Mouse (Mus musculus) neutrophil, adult 5-6 weeks (primary cell): ENCODE measurements around the gene Plekhg4. TPM values are rescaled to one million over a fixed set of nuclear protein-coding genes. Genes with fewer than 3 reads are reported as not detected.
A peak's percentile ranks its signal among the peaks of the same experiment; 100 is the strongest.

Source experiments
- ATAC-seq: fragments of 151-379, 151-347 bp; 2 replicates; pipeline ENCODE4 v1.8.0; 2017; ENCODE audit warnings: mild to moderate bottlenecking, moderate TSS enrichment; ENCODE audit not compliant: insufficient number of reproducible peaks, poor library complexity, low FRiP score, severe bottlenecking; ENCODE audit errors: extremely low read depth
- total RNA-seq: library from RNA; stranded (forward); fragments of 200-1000 nt; gene quantifications from 2 replicates; pipeline ENCODE4 v1.2.3, GENCODE M21; 2017

The Plekhg4 gene
- total RNA-seq, 1 experiment from 2014 or later, result not detected

DNA sequence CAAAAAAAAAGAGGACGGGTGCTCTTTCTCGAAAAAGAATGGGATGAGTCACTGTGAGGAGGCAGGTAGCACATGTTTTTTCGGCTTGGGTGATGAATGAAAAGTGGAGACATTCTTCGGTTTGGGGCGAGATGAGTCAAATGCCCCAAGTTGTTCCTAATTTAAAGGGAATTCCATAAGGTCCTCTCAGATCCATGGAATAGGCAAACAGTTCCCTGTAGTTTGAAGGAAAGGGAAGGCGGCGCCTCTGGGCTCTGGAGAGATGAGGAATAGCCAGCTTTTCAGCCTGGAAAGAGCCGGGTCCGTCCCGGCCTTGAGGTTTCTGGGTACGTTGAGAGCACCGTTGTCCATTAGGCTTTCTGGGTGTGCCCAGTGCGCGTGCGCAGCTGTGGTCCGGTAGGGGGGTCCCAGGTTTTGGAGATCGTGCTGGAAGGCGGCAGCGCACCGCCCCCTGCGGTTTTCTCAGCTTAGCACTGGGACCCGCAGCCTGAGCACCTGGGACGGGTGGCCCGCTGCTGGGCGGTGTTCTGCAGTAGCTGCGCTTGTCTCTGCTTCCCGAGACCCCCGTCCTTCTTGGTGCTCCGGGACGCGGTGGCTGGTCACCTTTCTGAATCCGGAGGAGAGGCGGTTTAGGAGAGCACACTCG lies 24.5 kb upstream of the Plekhg4 start, which contains the start of gene Slc9a5:
TSS of gene Slc9a5 (plus strand) at position 394 of the 646 bp plus-strand sequence.
- ATAC-seq, result no peak

DNA sequence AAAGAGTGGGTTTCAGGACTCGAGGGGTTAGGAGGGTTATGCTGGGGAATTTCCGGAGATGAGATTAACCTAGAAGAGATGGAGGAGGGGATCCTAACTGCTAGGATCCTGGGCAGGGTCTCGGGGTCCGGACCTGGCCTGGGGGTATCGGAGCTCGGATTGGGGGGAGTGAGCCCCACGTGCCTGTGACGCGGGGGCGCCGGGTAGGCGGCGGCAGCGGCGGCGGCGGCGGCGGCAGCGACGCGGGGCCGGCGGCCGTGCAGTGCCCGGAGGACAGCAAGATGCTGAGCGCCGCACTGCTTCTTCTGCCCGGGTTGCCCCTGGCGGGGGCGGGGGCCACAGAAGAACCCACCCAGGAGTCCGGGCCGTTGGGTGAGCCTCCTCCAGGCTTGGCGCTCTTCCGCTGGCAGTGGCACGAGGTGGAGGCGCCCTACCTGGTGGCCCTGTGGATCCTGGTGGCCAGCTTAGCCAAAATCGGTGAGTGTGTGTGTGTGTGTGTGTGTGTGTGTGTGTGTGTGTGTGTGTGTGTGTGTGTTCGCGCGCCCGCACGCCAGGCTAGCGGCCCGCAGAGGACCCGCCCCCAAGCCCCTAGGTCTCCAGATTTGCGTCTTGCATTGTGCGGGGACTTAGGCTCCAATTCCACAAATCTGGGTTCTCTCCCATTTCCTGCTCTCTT lies 23.8 kb upstream of the Plekhg4 start:
- no peak for ATAC-seq

DNA sequence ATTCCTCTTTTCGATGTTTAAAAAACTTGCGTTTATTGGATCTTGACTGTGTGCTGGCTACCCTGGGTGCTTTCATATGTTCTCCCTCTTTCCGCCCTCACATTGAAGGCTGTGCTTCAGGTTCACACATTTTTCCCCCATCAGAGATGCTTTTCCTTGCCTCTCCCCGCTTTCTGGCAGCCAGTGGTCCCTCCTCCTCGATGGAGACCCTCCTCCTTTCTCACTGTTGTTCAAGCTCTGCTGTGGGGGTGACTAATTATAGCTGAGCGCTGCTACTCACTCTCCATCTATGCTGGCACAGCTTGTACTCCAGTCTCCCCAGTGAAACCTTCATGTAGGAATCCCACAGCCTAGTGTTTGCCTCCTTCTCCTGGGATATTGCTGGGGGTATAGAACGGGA lies 22.9 kb upstream of the Plekhg4 start:
- no peak for ATAC-seq

DNA sequence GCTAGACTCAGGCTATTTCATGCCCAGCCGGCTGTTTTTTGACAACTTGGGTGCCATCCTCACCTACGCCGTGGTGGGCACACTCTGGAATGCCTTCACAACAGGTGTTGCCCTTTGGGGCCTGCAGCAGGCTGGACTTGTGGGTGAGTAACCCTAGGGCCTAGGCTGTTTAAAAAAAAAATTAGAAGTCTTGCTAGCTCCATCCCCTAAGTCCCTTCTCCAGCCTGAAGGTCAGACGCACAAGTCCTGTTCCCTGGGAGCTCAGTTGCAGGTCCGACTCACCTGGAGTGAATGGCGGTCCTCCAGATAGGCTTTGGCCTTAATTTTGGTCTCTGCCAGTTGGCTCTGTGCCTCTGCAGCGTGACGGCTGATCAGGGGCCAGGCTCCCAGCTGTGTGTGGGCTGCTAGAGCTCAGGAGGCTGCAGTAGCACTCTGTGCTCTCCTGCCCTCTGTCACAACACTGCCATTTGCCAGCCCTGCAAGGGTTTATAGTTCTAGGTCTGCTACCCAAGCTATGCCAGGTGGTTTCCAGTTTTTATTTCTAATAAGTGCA lies 19.4 kb upstream of the Plekhg4 start:
- no peak for ATAC-seq

DNA sequence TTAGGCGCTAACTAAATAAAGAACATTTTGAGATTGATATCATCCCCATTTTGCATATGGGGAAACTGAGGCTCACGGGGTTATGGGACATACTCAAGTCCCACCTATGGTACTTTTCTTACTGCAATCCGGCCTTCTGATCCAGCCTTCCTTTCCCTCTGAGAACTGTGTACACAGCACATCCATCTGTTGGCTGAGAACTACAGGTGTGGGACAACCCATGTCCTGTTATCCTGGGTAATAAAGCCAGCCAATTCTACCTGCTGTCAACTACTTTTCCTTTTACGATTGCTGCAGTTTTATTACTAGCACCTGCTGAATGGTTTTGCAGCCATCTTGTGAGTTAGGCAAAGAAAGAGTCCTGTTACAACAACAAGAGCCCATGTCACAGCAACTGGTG lies 18.5 kb upstream of the Plekhg4 start:
- no peak for ATAC-seq

DNA sequence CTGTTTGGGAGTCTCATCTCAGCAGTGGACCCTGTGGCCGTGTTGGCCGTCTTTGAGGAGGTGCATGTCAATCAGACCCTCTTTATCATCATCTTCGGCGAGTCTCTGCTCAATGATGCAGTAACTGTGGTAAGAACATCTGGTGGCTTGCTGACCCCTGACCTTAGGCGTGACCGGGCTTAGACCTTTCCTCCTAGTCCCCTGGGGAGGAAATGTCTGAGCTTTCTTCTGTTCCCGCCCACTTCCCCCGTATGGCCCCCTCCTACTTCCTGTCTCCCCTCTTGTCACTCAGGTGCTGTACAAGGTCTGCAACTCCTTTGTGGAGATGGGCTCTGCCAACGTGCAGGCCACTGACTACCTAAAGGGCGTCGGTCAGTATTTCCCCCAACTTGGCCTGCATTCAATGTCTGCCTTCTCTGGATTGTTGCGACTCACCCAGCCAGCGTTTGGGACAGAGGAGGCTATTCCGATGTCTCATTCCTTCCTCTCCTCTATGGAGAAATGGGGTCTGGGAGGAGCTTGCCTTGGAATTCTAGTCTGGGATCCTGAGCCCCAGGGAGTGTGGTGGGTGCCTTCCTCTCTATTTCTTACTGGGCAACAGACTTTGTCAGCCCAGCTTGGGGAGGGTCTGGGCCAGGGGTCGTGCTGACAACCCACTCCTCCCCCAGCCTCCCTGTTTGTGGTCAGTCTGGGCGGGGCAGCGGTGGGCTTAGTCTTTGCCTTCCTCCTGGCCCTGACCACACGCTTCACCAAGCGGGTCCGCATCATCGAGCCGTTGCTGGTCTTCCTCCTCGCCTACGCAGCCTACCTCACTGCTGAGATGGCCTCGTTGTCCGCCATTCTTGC lies 17.7 kb upstream of the Plekhg4 start:
- 0 out of 2 replicates have a peak, but pooled peaks have one; percentile 14 for ATAC-seq

DNA sequence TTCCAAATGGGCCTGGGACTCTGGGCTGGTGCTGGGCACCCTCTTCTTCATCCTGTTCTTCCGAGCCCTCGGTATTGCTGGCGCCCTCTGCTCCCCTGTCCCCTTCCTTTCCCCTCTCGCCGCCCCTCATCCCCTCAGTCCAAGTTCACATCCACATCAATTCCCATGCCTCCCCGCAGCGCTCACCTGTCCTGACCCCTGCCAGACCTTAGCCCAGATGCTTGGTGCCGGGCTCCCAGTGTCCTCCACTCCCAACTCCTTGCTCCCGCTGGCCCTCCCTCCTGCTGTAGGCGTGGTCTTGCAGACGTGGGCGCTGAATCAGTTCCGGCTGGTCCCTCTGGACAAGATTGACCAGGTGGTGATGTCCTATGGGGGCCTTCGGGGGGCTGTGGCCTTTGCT lies 16.4 kb upstream of the Plekhg4 start:
- no peak for ATAC-seq

DNA sequence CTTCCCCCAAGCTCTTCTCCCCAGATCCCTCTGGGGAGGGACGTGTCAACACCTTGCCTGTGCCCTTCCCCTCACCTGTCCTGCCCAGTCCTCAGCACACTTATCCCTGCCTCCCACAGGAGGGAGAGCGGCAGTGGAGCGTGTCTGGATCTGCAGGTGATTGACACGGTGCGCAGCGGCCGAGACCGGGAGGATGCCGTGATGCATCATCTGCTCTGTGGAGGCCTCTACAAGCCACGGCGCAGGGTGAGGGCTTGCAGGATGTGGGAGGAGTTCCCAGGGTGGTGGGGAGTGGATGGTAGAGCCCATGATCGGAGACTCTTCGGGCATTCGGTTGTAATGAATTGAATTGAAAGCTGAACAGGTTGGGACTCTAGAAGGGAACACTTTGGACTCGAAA lies 13.9 kb upstream of the Plekhg4 start:
- ATAC-seq, result no peak

DNA sequence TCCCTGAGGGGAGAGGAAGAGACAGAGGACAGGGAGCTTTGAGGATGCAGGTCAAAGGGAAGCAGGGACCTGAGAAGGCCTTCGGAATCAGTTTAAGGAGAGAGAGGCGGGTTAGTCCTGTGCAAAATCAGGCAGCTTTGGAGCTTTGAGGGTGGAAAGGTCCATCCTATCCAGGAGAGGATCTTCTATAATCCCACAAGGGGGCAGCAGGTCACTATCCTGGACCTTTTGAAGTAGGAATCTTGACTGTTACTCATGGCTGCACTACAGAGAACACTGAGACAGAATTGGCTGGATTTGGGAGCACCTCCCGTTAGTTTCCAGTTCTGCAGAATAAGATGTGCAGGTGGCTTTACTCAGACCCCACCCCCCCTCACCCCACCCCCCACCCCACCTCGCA lies 13.4 kb upstream of the Plekhg4 start:
- ATAC-seq, result no peak

DNA sequence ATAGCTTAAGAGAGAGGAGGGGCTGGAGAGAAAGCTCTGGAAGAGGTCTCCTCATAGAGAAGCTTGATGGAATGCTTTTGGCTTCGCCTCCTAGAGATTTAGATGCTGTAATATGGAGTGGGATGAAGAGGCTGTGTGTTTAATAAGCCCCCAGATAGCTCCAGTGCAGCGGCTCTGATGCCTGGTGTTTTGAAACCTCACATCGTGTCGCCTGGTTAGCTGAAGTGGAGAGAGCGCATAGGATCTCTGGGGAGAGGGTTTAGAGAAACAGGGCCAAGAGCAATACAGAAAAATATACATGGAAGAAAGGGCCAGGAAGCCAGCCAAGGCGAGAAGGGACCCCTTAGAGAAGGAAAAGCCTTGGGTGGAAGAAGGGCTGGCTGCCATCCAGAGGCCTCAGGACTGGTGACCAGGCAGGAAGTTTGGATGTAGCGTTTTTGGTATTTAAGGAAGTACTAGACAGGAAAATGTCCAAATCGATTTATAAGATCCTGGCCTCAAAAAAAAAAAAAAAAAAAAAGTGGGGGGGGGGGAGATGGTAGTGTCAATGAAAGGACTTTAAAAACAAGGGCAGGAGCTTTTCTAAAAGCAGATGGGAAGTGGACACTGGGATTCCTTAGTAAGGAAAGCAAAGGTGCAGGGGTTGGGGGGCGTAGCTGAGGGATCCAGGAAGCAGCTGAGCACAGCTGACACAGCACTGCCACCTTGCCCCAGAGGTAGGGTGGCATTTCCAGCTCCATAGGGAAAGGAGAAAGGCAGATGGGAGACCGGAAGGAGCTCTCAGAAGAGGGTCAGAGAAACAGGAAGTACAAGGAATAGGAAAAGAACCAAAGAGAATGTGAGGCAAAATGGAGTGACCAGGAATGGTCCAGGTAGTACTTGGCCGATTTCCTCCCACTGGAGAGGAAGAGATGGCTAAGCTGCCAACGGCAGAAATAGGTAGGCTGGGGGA lies 11.0 kb upstream of the Plekhg4 start:
- no peak for ATAC-seq

DNA sequence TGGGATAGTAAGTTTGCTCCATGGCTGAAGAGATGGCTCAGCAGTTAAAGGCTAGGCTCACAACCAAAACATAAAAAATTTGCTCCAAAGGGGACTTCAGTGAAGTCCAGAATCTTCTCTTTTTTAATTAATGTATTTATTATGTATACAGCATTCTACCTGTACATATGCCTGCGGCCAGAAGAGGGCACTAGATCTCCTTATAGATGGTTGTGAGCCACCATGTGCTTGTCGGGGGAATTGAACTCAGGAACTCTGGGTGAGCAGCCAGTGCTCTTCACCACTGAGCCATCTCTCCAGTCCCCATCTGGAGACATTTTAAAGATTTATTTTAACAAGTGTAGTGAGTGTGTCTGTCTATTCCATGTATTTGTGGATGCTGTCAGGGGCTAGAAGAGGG lies 6.0 kb upstream of the Plekhg4 start:
- ATAC-seq, result no peak

DNA sequence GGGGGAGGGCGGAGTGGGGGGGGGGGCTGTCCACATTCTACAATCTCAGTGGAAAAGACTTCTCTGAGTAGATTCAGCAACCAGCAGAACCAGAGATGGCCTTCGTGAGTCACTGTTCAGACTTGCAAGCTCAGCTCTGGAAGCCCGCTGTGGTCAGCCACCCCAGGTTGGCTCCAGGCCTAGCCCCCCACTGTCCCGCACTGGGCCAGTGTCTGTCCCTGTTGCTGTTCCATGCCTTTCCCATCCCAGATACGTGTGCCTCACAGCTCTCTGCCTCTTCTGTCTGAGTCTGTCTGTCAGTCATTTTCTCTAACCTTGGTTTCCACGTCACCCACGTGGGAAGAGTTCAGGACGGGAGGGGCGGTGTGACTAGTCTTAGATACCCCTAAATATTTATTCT lies 601 bp upstream of the Plekhg4 start:
- ATAC-seq, result no peak

DNA sequence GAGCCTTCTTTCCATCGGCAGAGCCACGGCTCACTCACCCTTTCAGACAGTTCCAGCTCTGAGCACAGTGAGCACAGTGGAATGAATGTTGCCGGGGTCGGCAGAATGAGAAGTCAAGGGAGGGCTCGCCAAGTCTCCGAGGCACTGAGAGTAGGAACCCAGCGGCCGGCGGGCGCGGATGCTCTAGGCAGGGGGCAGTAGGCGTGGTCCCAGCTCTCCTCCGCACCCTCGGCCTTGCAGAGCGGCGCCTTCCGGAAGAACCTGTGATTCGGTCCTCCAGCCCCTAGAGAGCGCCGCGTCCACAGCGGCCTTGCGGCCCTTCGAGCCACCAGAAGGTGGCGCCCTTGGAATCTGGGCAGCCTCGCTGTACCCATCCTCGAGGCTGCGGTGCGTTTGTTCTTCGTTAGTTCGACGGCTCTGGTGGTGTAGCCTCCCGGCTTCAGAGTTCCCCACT lies 1.5 kb downstream of the Plekhg4 start:
- ATAC-seq, result no peak

DNA sequence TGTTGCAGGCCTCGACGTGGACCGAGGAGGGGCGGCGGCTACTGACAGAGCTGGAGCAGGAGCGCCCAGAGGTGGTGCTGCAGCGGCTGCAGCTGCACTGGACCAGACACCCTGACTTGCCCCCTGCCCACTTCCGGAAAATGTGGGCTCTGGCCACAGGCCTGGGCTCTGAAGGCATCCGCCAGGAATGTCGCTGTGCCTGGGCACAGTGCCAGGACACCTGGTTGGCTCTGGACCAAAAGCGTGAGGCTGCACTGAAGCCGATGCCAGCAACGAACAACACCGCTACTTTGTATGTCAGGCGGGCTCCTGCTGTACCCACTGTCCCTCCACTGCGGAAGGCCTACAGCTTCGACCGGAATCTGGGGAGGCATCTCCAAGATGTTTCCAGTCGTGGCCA lies 5.6 kb downstream of the Plekhg4 start:
- no peak for ATAC-seq

DNA sequence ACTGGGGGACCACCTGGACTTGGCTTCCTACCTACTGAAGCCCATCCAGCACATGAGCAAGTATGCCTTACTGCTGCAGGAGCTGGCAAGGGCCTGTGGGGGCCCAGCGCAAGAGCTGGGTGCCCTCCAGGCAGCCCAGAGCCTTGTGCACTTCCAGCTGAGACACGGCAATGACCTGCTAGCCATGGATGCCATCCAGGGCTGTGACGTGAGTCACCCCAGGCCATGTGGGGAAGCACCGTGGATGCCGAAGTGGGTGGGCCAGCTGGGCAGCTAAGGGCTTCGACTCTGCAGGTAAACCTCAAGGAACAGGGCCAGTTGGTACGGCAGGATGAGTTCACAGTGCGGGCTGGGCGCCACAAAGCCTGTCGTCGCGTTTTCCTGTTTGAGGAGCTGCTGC lies 7.2 kb downstream of the Plekhg4 start:
- ATAC-seq, result no peak

DNA sequence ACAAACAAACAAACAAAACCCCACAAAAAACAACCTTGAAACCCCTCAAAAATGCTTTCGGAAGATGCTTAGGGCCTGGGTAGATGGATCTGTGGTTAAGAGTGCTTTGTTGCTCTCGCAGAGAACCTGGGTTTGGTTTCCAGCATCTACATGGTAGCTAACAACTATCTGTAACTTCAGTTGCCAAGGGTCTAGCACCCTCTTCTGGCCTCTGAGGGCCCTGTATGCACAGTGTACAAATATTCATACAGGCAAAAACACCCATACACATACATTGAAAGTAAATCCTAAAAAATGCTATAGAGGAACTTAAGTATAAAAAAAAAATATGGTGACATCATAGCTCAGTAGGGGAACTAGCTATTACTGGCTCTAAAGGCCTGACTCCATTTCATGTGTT lies 11.0 kb downstream of the Plekhg4 start:
- ATAC-seq, result no peak

DNA sequence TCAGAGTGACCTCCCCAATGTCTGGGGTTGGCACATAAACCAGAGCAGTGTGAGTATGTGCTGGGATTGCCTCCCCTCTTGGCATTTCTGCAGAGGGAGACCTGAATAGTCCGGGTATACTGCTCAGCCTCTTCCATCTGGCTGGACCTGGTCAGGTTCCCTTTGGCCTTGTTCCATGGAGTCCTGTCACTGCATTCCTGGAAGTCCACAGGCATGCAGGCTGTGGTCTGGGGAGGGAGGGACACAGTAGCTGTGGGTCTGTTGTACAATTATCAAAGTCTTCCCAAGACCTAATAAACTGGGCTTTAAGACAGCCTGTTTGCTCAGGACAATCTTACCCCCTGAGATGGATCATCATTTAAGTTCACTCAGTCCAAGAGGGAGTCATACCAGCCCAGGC lies 14.1 kb downstream of the Plekhg4 start:
- ATAC-seq, result no peak

DNA sequence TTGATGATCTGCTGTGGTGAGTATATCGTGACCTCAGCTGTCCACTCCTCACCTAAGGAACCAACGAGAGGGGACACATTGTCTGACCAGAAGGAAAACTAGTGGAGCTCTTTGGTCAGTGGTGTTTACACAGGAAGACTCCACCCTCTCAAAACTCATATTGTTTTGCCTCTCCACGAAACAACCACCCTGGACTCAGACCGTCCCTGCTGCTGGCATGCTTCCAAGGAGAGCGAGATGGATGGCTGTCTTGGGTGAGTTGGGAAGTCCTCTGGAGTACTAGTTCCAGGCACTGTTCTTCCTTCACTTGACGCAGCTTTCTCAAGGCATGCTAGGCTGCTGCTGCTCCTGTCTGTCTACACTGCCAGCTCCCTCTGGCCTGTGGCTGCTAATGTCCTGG lies 16.0 kb downstream of the Plekhg4 start:
- no peak for ATAC-seq
